In genomic region chr2:115375336-115375735, GRCm38 (mm10) we compare ENCODE assay signal across 25 mouse cellular contexts.
DNase-seq lines count a peak whose midpoint lies in the region; ATAC-seq and TF ChIP-seq lines count a peak whose summit lies in the region.
"Had no signal": no experiment of that assay in that cellular context is flagged by ENCODE, and none has a peak within 500 bp of the region (broad histone marks: within the 10 kb centered on the region; RNA-seq: fewer than 3 reads in every experiment).

No protein-coding gene starts in this region.

- 74% methylated on average over 5 of the region's 5 CpGs for WGBS in forebrain, embryonic 14.5 days
- WGBS in forebrain, embryonic 10.5 days: 95% methylated on average over 5 of the region's 5 CpGs
- 53% methylated on average over 5 of the region's 5 CpGs for WGBS in hindbrain, postnatal 0 days
- 70% methylated on average over 5 of the region's 5 CpGs for WGBS in hindbrain, embryonic 16.5 days
- 65% methylated on average over 5 of the region's 5 CpGs for WGBS in midbrain, postnatal 0 days
- WGBS in midbrain, embryonic 10.5 days: 94% methylated on average over 5 of the region's 5 CpGs

- H3K36me3 ChIP-seq in forebrain, embryonic 14.5 days (ENCODE audit: control insufficient read depth, insufficient read depth, low read length): no peaks in the 10 kb centered on the region
- H3K36me3 ChIP-seq in forebrain, embryonic 10.5 days (replicated peaks): no peaks in the 10 kb centered on the region
- no peaks in the 10 kb centered on the region for H3K36me3 ChIP-seq in hindbrain, postnatal 0 days (ENCODE audit: insufficient read depth, low read length)
- H3K36me3 ChIP-seq in hindbrain, embryonic 16.5 days (ENCODE audit: control insufficient read depth, insufficient read depth, low read length): no peaks in the 10 kb centered on the region
- no peaks in the 10 kb centered on the region for H3K36me3 ChIP-seq in midbrain, postnatal 0 days (ENCODE audit: insufficient read depth, low read length)
- no peaks in the 10 kb centered on the region for H3K36me3 ChIP-seq in midbrain, embryonic 10.5 days
- H3K36me3 ChIP-seq: heart, embryonic 13.5 days; liver, embryonic 15.5 days; neural tube, embryonic 15.5 days had no signal

- TF ChIP-seq CTCF in hindbrain, postnatal 0 days (IDR thresholded peaks at IDR 0.05; ENCODE audit: low read depth): no peak
- no peak for TF ChIP-seq CTCF in midbrain, postnatal 0 days (IDR thresholded peaks at IDR 0.05)

- no peaks in the 10 kb centered on the region for H3K4me1 ChIP-seq in forebrain, embryonic 14.5 days (ENCODE audit: control insufficient read depth, insufficient read depth, low read length)
- H3K4me1 ChIP-seq in forebrain, embryonic 10.5 days: no peaks in the 10 kb centered on the region
- H3K4me1 ChIP-seq in hindbrain, postnatal 0 days (ENCODE audit: insufficient read depth, low read length): no peaks in the 10 kb centered on the region
- H3K4me1 ChIP-seq in hindbrain, embryonic 16.5 days (ENCODE audit: control insufficient read depth, insufficient read depth, low read depth, low read length): no peaks in the 10 kb centered on the region
- no peaks in the 10 kb centered on the region for H3K4me1 ChIP-seq in midbrain, postnatal 0 days (ENCODE audit: insufficient read depth, low read length)
- H3K4me1 ChIP-seq in midbrain, embryonic 10.5 days: no peaks in the 10 kb centered on the region
- H3K4me1 ChIP-seq: liver, embryonic 15.5 days; neural tube, embryonic 15.5 days had no signal

- H3K4me2 ChIP-seq in forebrain, embryonic 14.5 days (ENCODE audit: low read length): no peak overlapping the region
- no peak overlapping the region for H3K4me2 ChIP-seq in hindbrain, postnatal 0 days (ENCODE audit: low read depth, low read length)
- H3K4me2 ChIP-seq in hindbrain, embryonic 16.5 days (ENCODE audit: low read length): no peak overlapping the region
- no peak overlapping the region for H3K4me2 ChIP-seq in midbrain, postnatal 0 days (ENCODE audit: low read depth, low read length, poor library complexity, severe bottlenecking)
- H3K4me2 ChIP-seq: heart, embryonic 13.5 days; liver, embryonic 15.5 days; lung, embryonic 14.5 days; neural tube, embryonic 15.5 days had no signal

- H3K27ac ChIP-seq in forebrain, embryonic 14.5 days (ENCODE audit: low read depth, low read length): no peak overlapping the region
- no peak overlapping the region for H3K27ac ChIP-seq in forebrain, embryonic 10.5 days
- H3K27ac ChIP-seq in hindbrain, postnatal 0 days: no peak overlapping the region
- H3K27ac ChIP-seq in hindbrain, embryonic 16.5 days (ENCODE audit: low read depth, low read length): no peak overlapping the region
- no peak overlapping the region for H3K27ac ChIP-seq in midbrain, postnatal 0 days (ENCODE audit: low read depth, low read length)
- H3K27ac ChIP-seq in midbrain, embryonic 10.5 days (replicated peaks): no peak overlapping the region
- H3K27ac ChIP-seq: gastrocnemius, adult 2 months; heart, embryonic 13.5 days; kidney, postnatal 0 days; liver, embryonic 15.5 days; neural tube, embryonic 15.5 days had no signal

- no peak for ATAC-seq in forebrain, embryonic 14.5 days
- no peak for ATAC-seq in hindbrain, postnatal 0 days
- ATAC-seq in hindbrain, embryonic 16.5 days: no peak
- ATAC-seq in midbrain, postnatal 0 days (ENCODE audit: low FRiP score): no peak
- ATAC-seq: intestine, embryonic 16.5 days; Patski had no signal

- no peaks in the 10 kb centered on the region for H3K27me3 ChIP-seq in forebrain, embryonic 14.5 days (replicated peaks; ENCODE audit: control insufficient read depth, insufficient read depth, low read length)
- no peaks in the 10 kb centered on the region for H3K27me3 ChIP-seq in forebrain, embryonic 10.5 days (ENCODE audit: poor library complexity, severe bottlenecking)
- H3K27me3 ChIP-seq in hindbrain, postnatal 0 days (ENCODE audit: insufficient read depth, low read length): no peaks in the 10 kb centered on the region
- H3K27me3 ChIP-seq in hindbrain, embryonic 16.5 days (replicated peaks; ENCODE audit: control insufficient read depth, insufficient read depth, low read length): no peaks in the 10 kb centered on the region
- no peaks in the 10 kb centered on the region for H3K27me3 ChIP-seq in midbrain, postnatal 0 days (ENCODE audit: insufficient read depth, low read length)
- no peaks in the 10 kb centered on the region for H3K27me3 ChIP-seq in midbrain, embryonic 10.5 days (ENCODE audit: low read depth, poor library complexity, severe bottlenecking)
- H3K27me3 ChIP-seq: heart, embryonic 13.5 days; liver, embryonic 15.5 days; neural tube, embryonic 15.5 days; Patski had no signal

- DNase-seq in forebrain, embryonic 14.5 days (ENCODE audit: low spot score): peak; percentile 65
- DNase-seq in forebrain, embryonic 10.5 days (ENCODE audit: extremely low spot score, low spot score): no peak
- DNase-seq in hindbrain, postnatal 0 days (ENCODE audit: low spot score): peak; percentile 45
- peak; percentile 35 for DNase-seq in midbrain, postnatal 0 days (ENCODE audit: low spot score)
- no peak for DNase-seq in midbrain, embryonic 10.5 days (ENCODE audit: low spot score)
- no peak for DNase-seq in gastrocnemius, postnatal 4 days (ENCODE audit: low spot score in 2 of 2)
- DNase-seq: adrenal gland, postnatal 10 days; cerebellum, adult 18-20 months; gastrocnemius, adult 2 months; heart, postnatal 10 days; kidney, adult 8-10 months; kidney, postnatal 4 days; layer of hippocampus, adult 9-11 months; lung, embryonic 14.5 days; lung, postnatal 14 days; right cerebral cortex, postnatal 4 days; thymus, adult 2 months; thymus, postnatal 36 days had no signal

- no peak overlapping the region for H3K9ac ChIP-seq in forebrain, embryonic 14.5 days (ENCODE audit: low read length)
- no peak overlapping the region for H3K9ac ChIP-seq in hindbrain, postnatal 0 days (replicated peaks; ENCODE audit: low read length)
- H3K9ac ChIP-seq in hindbrain, embryonic 16.5 days (ENCODE audit: low read depth, low read length): no peak overlapping the region
- no peak overlapping the region for H3K9ac ChIP-seq in midbrain, postnatal 0 days (replicated peaks; ENCODE audit: low read length, poor library complexity, severe bottlenecking)
- H3K9ac ChIP-seq: heart, embryonic 13.5 days; liver, embryonic 15.5 days; lung, embryonic 14.5 days; neural tube, embryonic 15.5 days had no signal

- no peaks in the 10 kb centered on the region for H3K9me3 ChIP-seq in forebrain, embryonic 14.5 days (replicated peaks; ENCODE audit: control insufficient read depth, low read length)
- H3K9me3 ChIP-seq in forebrain, embryonic 10.5 days: no peaks in the 10 kb centered on the region
- no peaks in the 10 kb centered on the region for H3K9me3 ChIP-seq in hindbrain, postnatal 0 days (ENCODE audit: low read length)
- no peaks in the 10 kb centered on the region for H3K9me3 ChIP-seq in hindbrain, embryonic 16.5 days (ENCODE audit: control insufficient read depth, low read length)
- H3K9me3 ChIP-seq in midbrain, postnatal 0 days (ENCODE audit: low read length): no peaks in the 10 kb centered on the region
- no peaks in the 10 kb centered on the region for H3K9me3 ChIP-seq in midbrain, embryonic 10.5 days (replicated peaks)
- H3K9me3 ChIP-seq: heart, embryonic 13.5 days; liver, embryonic 15.5 days; neural tube, embryonic 15.5 days had no signal

- no peak overlapping the region for H3K4me3 ChIP-seq in forebrain, embryonic 14.5 days (ENCODE audit: low read depth, low read length)
- no peak overlapping the region for H3K4me3 ChIP-seq in forebrain, embryonic 10.5 days
- H3K4me3 ChIP-seq in hindbrain, postnatal 0 days (ENCODE audit: low read length): no peak overlapping the region
- no peak overlapping the region for H3K4me3 ChIP-seq in hindbrain, embryonic 16.5 days (ENCODE audit: low read length)
- H3K4me3 ChIP-seq in midbrain, postnatal 0 days (ENCODE audit: low read depth, low read length): no peak overlapping the region
- no peak overlapping the region for H3K4me3 ChIP-seq in midbrain, embryonic 10.5 days
- H3K4me3 ChIP-seq: gastrocnemius, adult 2 months; heart, embryonic 13.5 days; liver, embryonic 15.5 days; neural tube, embryonic 15.5 days had no signal

Comparison
In these comparisons a context has a peak if more than half of its experiments do, and no peak if none do; other contexts are left out.
1. DNase-seq: peak in forebrain, embryonic 14.5 days (single experiment), hindbrain, postnatal 0 days (single experiment) and midbrain, postnatal 0 days (single experiment); none in forebrain, embryonic 10.5 days (single experiment), midbrain, embryonic 10.5 days (single experiment) and gastrocnemius, postnatal 4 days (0 of 2).